Mouse (Mus musculus) 3134 (cell line): ENCODE data around the gene Slc7a11.
A peak's percentile ranks its signal among the peaks of the same experiment; 100 is the strongest.

Source experiments
- DNase-seq: peaks from one replicate; pipeline ENCODE4 v3.0.0-alpha.2; 2011; ENCODE audit warnings: low spot score; ENCODE audit not compliant: insufficient read length; ENCODE audit errors: extremely low read depth

Gene Slc7a11

GRCm38 (mm10) chr3:50002067-50002466 is 441.3 kb downstream of the Slc7a11 start:
- no peak for DNase-seq

GRCm38 (mm10) chr3:50001635-50002034 is 441.8 kb downstream of the Slc7a11 start:
- DNase-seq, result peak; percentile 61

- DNase-seq, result no peak
Measured at GRCm38 (mm10) chr3:49992891-49993290, 450.5 kb downstream of the Slc7a11 start.

GRCm38 (mm10) chr3:49987236-49987635 is 456.2 kb downstream of the Slc7a11 start:
- DNase-seq, result no peak

- no peak for DNase-seq
Measured at GRCm38 (mm10) chr3:49984795-49985194, 458.6 kb downstream of the Slc7a11 start.

GRCm38 (mm10) chr3:49983429-49984268 is 459.8 kb downstream of the Slc7a11 start:
- DNase-seq, result no peak

- peak; percentile 11 for DNase-seq
Measured at GRCm38 (mm10) chr3:49973994-49974393, 469.4 kb downstream of the Slc7a11 start.

- no peak for DNase-seq
Measured at GRCm38 (mm10) chr3:49965569-49965968, 477.8 kb downstream of the Slc7a11 start.

- peak; percentile 27 for DNase-seq
Measured at GRCm38 (mm10) chr3:49960581-49960980, 482.8 kb downstream of the Slc7a11 start.

GRCm38 (mm10) chr3:49946845-49947244 is 496.6 kb downstream of the Slc7a11 start:
- DNase-seq, result no peak

- DNase-seq, result no peak
Measured at GRCm38 (mm10) chr3:49944783-49945182, 498.6 kb downstream of the Slc7a11 start.

- DNase-seq, result no peak
Measured at GRCm38 (mm10) chr3:49937611-49938010, 505.8 kb downstream of the Slc7a11 start.

GRCm38 (mm10) chr3:49929496-49929895 is 513.9 kb downstream of the Slc7a11 start:
- no peak for DNase-seq

- peak; percentile 32 for DNase-seq
Measured at GRCm38 (mm10) chr3:49928509-49929263, 514.7 kb downstream of the Slc7a11 start.

GRCm38 (mm10) chr3:49913929-49914328 is 529.5 kb downstream of the Slc7a11 start:
- no peak for DNase-seq

GRCm38 (mm10) chr3:49910922-49911321 is 532.5 kb downstream of the Slc7a11 start:
- DNase-seq, result no peak

- no peak for DNase-seq
Measured at GRCm38 (mm10) chr3:49908426-49909341, 534.7 kb downstream of the Slc7a11 start.

- no peak for DNase-seq
Measured at GRCm38 (mm10) chr3:49893945-49894344, 549.5 kb downstream of the Slc7a11 start.

- DNase-seq, result no peak
Measured at GRCm38 (mm10) chr3:49887359-49887758, 556.1 kb downstream of the Slc7a11 start.

- DNase-seq, result no peak
Measured at GRCm38 (mm10) chr3:49886220-49886945, 557.0 kb downstream of the Slc7a11 start.
